Mouse (Mus musculus): ENCODE data around the gene Birc5.
A peak's percentile ranks its signal among the peaks of the same experiment; 100 is the strongest.

Birc5 gene

GRCm38 (mm10) chr11:117886000-117886399, 36.9 kb downstream of the Birc5 start:
- DNase-seq (ENCODE audit: low read depth, low spot score), result no peak

GRCm38 (mm10) chr11:117888168-117888852, 39.3 kb downstream of the Birc5 start:
- no peak for DNase-seq (ENCODE audit: low read depth, low spot score)

GRCm38 (mm10) chr11:117888853-117889822, 40.1 kb downstream of the Birc5 start:
- DNase-seq (ENCODE audit: low read depth, low spot score), result no peak

GRCm38 (mm10) chr11:117889887-117890340, 40.9 kb downstream of the Birc5 start:
- no peak for DNase-seq (ENCODE audit: low read depth, low spot score)

GRCm38 (mm10) chr11:117890519-117891282, 41.6 kb downstream of the Birc5 start:
- no peak for DNase-seq (ENCODE audit: low read depth, low spot score)

GRCm38 (mm10) chr11:117891581-117892175, 42.6 kb downstream of the Birc5 start:
- no peak for DNase-seq (ENCODE audit: low read depth, low spot score)

- DNase-seq (ENCODE audit: low read depth, low spot score), result peak; percentile 84
Observed at GRCm38 (mm10) chr11:117892199-117892598, 43.1 kb downstream of the Birc5 start.

GRCm38 (mm10) chr11:117894676-117895075, 45.6 kb downstream of the Birc5 start:
- DNase-seq (ENCODE audit: low read depth, low spot score), result no peak

GRCm38 (mm10) chr11:117896533-117896932, 47.5 kb downstream of the Birc5 start:
- no peak for DNase-seq (ENCODE audit: low read depth, low spot score)

- no peak for DNase-seq (ENCODE audit: low read depth, low spot score)
Observed at GRCm38 (mm10) chr11:117902282-117902681, 53.2 kb downstream of the Birc5 start.

- DNase-seq (ENCODE audit: low read depth, low spot score), result no peak
Observed at GRCm38 (mm10) chr11:117904442-117904841, 55.4 kb downstream of the Birc5 start.

Data from CD4-positive, CD25-positive, alpha-beta regulatory T cell, adult 2 months (primary cell).